Mouse (Mus musculus): ENCODE results near the gene Ncf4.

GRCm38 (mm10) chr15:78260668-78261333, 16.2 kb downstream of the Ncf4 start:
- TF ChIP-seq CTCF (IDR thresholded peaks at IDR 0.05; ENCODE audit: low read depth) = no peak
- no peak for TF ChIP-seq EP300 (optimal IDR thresholded peaks at IDR 0.05)
